Mouse (Mus musculus): ENCODE results near the gene Tmem132e.

Gene Tmem132e

GRCm38 (mm10) chr11:82434091-82434831 is 45.6 kb downstream of the Tmem132e start:
- DNase-seq = peak; percentile 24 to 27

- peak; percentile 28 to 37 for DNase-seq
Measured at GRCm38 (mm10) chr11:82434832-82435182, 46.1 kb downstream of the Tmem132e start.

DNA sequence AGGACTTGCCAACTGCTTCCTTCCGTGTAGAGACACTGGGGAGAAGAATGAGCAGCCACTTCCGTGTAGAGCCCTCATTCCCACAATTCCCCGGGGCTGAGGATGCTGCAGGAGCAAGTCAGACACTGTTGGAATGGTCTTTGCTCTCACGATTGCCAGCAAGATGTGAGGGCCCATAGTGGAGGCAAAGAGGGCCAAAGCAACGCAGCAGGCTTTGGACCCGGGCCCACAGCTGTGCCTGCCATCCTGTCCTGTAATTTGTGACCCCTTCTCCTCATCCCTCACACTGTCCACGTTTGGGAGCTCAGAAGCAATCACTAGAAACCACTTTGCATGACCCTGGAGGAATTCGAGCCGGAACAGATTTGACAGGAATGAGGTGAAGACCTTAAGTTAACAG is 59.8 kb downstream of the Tmem132e start:
- DNase-seq = no peak

GRCm38 (mm10) chr11:82452516-82452915 is 63.8 kb downstream of the Tmem132e start:
- DNase-seq = peak; percentile 50 to 60

DNA sequence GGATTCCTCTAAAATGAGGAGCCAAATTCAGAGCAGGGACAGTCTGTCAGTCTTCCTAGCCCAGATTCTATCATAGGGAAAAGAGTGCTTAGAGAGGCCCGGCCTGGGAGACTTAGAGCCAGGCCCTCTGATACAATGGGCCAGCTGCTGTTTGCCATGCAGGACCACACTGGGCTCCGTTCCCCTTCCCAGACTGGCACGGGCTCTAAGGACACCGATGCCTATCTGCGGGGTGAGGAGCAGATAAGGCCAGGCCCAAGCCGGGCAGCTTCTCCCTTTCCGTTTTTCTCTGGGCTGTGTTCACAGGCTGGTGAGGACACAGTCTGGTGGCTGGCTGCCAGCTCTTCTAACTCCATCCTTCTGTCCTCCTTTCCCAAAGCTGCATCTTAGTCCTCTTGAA is 64.5 kb downstream of the Tmem132e start:
- DNase-seq = peak; percentile 75 to 78

DNA sequence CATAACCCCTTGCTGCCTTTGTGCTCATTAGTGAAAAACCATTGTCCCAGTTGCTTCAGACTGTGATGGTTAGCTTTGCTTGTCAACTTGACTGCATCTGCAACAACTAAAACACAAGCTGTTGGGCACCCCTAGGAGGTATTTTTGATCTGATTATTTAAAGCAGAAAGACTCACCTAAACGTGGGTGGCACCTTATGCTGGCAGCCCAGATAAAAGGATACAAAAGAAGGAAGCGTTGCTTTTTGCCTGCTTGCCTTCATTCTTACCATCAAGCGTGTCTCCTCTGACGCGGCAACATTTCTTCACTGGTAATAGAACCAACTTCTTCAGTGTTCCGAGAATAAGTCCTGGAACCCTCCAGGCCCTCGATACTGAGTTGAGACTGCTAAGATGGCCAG is 72.6 kb downstream of the Tmem132e start:
- no peak for DNase-seq

DNA sequence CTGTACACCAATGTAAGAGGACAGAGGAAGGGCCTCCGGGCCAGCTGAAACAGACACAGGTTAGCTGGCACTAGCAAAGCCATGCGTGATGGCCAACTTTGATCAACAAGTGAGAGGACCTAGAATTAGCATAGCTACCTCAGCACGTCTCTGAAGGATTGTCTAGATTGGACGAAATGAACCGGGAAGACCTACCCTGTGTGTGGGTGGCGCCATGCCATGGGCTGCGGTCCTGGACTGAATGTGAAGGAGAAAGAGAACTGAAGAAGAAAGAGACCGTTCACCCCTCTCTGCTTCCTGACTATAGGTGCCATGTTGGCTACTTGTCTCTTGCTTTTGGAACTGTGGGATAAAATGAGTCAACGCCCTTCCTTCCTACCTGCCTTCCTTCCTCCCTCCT is 76.8 kb downstream of the Tmem132e start:
- peak; percentile 51 to 54 for DNase-seq

- DNase-seq = peak; percentile 93 to 97
Measured at GRCm38 (mm10) chr11:82467218-82467617, 78.5 kb downstream of the Tmem132e start.

DNA sequence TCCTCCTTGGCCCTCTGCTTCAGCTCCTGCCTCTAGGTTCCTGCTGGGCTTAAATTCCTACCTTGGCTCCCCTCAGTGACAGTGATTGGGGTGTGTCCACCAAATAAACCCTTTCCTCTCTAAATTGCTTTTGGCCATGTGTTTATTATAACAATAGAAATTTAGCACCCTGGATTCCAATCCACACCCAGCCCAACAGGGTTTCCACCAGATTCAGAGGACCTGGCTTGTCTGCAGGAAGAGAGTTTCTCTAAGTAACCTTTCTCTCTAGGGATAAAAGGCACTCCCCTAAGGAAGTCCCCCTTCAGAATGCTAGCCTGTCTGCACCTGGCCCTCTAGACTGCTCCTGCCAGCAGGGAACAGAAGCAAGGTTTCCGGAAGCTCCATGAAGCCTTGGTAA is 82.4 kb downstream of the Tmem132e start:
- no peak for DNase-seq

GRCm38 (mm10) chr11:82473137-82473621 is 84.5 kb downstream of the Tmem132e start:
- DNase-seq = peak in 1 of 2 experiments; percentile 46

DNA sequence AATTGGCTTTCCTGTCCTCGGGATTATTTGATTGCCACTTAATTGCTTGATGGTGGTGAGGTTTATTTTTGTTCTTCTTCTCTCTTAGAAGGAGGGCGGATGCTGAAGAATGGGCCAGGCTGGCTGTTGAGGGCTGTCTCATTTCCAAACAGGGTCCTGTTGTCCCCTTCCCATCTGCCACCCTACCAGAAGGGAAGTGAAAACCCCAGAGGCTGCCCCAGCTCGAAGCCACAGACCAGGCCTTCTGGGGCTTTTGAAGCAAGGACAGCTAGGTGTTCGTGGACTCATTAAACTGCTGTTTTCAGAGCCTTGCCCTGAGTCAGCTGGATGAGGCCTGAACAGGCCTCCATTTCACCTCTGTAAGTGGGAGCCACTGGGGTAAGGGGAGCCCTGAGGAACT is 87.4 kb downstream of the Tmem132e start:
- DNase-seq = no peak

DNA sequence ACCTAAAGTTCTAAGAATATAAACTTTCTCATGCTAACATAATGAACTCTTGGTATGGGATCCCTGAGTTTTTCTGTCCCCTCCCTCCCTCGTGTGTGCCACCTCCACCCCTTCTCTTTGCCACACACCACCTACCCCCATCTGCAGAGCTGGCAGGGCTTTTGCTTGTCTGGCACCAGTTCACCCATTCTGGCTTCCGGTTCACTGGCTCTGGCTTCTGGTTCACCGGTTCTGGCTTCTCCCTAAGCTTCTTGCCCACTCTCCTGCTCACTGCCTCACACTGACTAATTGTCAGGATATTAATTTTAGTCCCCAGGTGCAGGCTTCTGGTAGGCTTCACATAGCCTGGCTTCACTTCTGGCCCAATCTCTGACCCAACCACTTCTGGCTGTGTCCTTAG is 88.7 kb downstream of the Tmem132e start:
- DNase-seq = peak; percentile 65 to 77

GRCm38 (mm10) chr11:82480941-82481340 is 92.2 kb downstream of the Tmem132e start:
- peak; percentile 57 to 77 for DNase-seq

DNA sequence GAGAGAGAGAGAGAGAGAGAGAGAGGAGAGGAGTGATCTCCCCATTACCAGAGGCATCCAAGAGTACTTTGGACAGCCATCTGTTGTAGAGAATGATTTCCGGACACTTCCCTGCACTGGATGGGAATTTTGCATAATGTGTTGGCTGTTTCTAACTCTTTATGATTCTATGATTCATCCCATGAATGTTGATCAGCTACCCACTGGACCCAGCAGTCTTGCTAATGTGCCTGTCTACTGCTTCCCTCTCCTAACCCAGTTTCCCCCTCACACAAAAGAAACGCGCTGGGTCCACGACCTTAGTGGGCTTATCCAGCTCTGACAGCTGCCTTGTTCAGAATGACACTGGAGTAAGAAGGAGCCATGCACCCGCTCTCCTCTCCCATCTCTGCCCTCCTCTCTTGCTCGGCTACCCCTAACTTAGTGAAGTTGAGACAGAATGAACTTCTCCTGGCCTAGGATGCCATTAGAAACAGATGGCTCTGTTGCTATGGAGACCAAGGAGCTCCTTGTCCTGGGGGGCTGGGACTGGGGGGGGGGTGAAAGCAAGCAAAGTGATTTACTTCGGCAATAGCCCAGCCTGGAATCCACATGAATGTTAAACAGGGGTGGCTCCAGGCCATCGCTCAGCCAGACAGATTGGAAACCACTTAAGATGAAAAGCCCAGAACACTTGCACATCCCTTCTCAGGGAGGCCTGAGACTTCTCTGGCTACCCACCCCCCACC is 98.8 kb downstream of the Tmem132e start:
- DNase-seq = no peak

- no peak for DNase-seq
Measured at GRCm38 (mm10) chr11:82490896-82491295, 102.2 kb downstream of the Tmem132e start.

All from cerebellum, postnatal 10 days (tissue).